Mouse (Mus musculus) embryonic stem cell, embryonic (primary cell): ENCODE results near the gene Lrrc7.

Experiments used
- CTCF ChIA-PET, 4 experiments: fragments of 300-600 bp in 2 of 4; fragments of 350-600 bp in 2 of 4; sonication (Branson Sonifier 250); formaldehyde crosslinking; loops; one replicate each; lab custom pipeline; 2022; ENCODE audit warnings: inconsistent platforms in 2 of 4; lab: Charles Lee
- POLR2A ChIA-PET, 4 experiments: fragments of 300-600 bp in 2 of 4; fragments of 350-600 bp in 2 of 4; sonication (Branson Sonifier 250); formaldehyde crosslinking; loops; one replicate each; lab custom pipeline; 2022; ENCODE audit warnings: antibody characterized with exemption in 4 of 4, inconsistent platforms in 1 of 4; lab: Charles Lee

The Lrrc7 gene

GRCm38 (mm10) chr3:158386848-158387247, 175.2 kb downstream of the Lrrc7 start:
- ChIA-PET CTCF (interaction anchor here in 1 of 4 experiments (1.1 kb wide), 1 partner anchor 11 kb away, joined by 4 read pairs; no protein-coding TSS in a partner anchor), POLR2A (no interaction called here)

GRCm38 (mm10) chr3:158375885-158376284, 186.1 kb downstream of the Lrrc7 start:
- CTCF ChIA-PET: interaction anchor here (0.5 to 1.1 kb wide), 5 partner anchors 11 to 1465 kb away, joined by 3 to 4 read pairs (median 4); no protein-coding TSS in a partner anchor
- POLR2A ChIA-PET: no interaction called here

GRCm38 (mm10) chr3:158369169-158369568, 192.9 kb downstream of the Lrrc7 start:
- POLR2A ChIA-PET: no interaction called here
- CTCF ChIA-PET: no interaction called here

GRCm38 (mm10) chr3:158365801-158366200, 196.2 kb downstream of the Lrrc7 start:
- POLR2A ChIA-PET: no interaction called here
- CTCF ChIA-PET: no interaction called here

- ChIA-PET CTCF (no interaction called here), POLR2A (no interaction called here)
Observed at GRCm38 (mm10) chr3:158362091-158362490, 199.9 kb downstream of the Lrrc7 start.

- ChIA-PET CTCF (no interaction called here), POLR2A (no interaction called here)
Observed at GRCm38 (mm10) chr3:158356706-158357105, 205.3 kb downstream of the Lrrc7 start.

GRCm38 (mm10) chr3:158356194-158356593, 205.8 kb downstream of the Lrrc7 start:
- ChIA-PET CTCF (no interaction called here), POLR2A (no interaction called here)

GRCm38 (mm10) chr3:158340808-158341207, 221.2 kb downstream of the Lrrc7 start:
- ChIA-PET POLR2A (no interaction called here), CTCF (no interaction called here)

- POLR2A ChIA-PET: no interaction called here
- CTCF ChIA-PET: no interaction called here
Observed at GRCm38 (mm10) chr3:158330085-158330484, 231.9 kb downstream of the Lrrc7 start.

- CTCF ChIA-PET: no interaction called here
- POLR2A ChIA-PET: no interaction called here
Observed at GRCm38 (mm10) chr3:158310391-158310790, 251.6 kb downstream of the Lrrc7 start.

- ChIA-PET POLR2A (no interaction called here), CTCF (no interaction called here)
Observed at GRCm38 (mm10) chr3:158307415-158307814, 254.6 kb downstream of the Lrrc7 start.

- CTCF ChIA-PET: interaction anchor here in 2 of 4 experiments (0.5 to 1.0 kb wide), 2 partner anchors 21 to 367 kb away, joined by 3 to 4 read pairs; no protein-coding TSS in a partner anchor
- POLR2A ChIA-PET: no interaction called here
Observed at GRCm38 (mm10) chr3:158298732-158299131, 263.3 kb downstream of the Lrrc7 start.

GRCm38 (mm10) chr3:158295041-158295440, 267.0 kb downstream of the Lrrc7 start:
- ChIA-PET POLR2A (no interaction called here), CTCF (no interaction called here)

- ChIA-PET POLR2A (no interaction called here), CTCF (no interaction called here)
Observed at GRCm38 (mm10) chr3:158284431-158284830, 277.6 kb downstream of the Lrrc7 start.

- CTCF ChIA-PET: no interaction called here
- POLR2A ChIA-PET: no interaction called here
Observed at GRCm38 (mm10) chr3:158278631-158279030, 283.4 kb downstream of the Lrrc7 start.

- ChIA-PET CTCF (no interaction called here), POLR2A (no interaction called here)
Observed at GRCm38 (mm10) chr3:158272700-158273099, 289.3 kb downstream of the Lrrc7 start.

- CTCF ChIA-PET: no interaction called here
- POLR2A ChIA-PET: no interaction called here
Observed at GRCm38 (mm10) chr3:158270887-158271286, 291.1 kb downstream of the Lrrc7 start.

GRCm38 (mm10) chr3:158252576-158252975, 309.4 kb downstream of the Lrrc7 start:
- CTCF ChIA-PET: no interaction called here
- POLR2A ChIA-PET: no interaction called here

- CTCF ChIA-PET: no interaction called here
- POLR2A ChIA-PET: no interaction called here
Observed at GRCm38 (mm10) chr3:158247672-158248071, 314.3 kb downstream of the Lrrc7 start.

GRCm38 (mm10) chr3:158210657-158211056, 351.4 kb downstream of the Lrrc7 start:
- ChIA-PET POLR2A (interaction anchor here in 1 of 4 experiments (0.7 kb wide), 1 partner anchor 52 kb away, joined by 4 read pairs; no protein-coding TSS in a partner anchor), CTCF (interaction anchor here in 1 of 4 experiments (0.7 kb wide), 1 partner anchor 12 kb away, joined by 3 read pairs; no protein-coding TSS in a partner anchor)

GRCm38 (mm10) chr3:158210026-158210425, 352.0 kb downstream of the Lrrc7 start:
- ChIA-PET CTCF (no interaction called here), POLR2A (interaction anchor here in 1 of 4 experiments (0.7 kb wide), 1 partner anchor 52 kb away, joined by 4 read pairs; no protein-coding TSS in a partner anchor)
